In genomic region chr9:62121551-62122447, GRCm38 (mm10) we compare ENCODE assay signal across 8 mouse cellular contexts. TPM values are rescaled to one million over a fixed set of nuclear protein-coding genes. Genes with fewer than 3 reads are reported as not detected.
DNase-seq lines count a peak whose midpoint lies in the region; ATAC-seq and TF ChIP-seq lines count a peak whose summit lies in the region.

No protein-coding gene starts in this region.

- WGBS in forebrain, embryonic 10.5 days, result under 1% methylated on average over 59 of the region's 59 CpGs
- under 1% methylated on average over 58 of the region's 59 CpGs for WGBS in heart, postnatal 0 days

- H3K4me2 ChIP-seq in heart, postnatal 0 days (ENCODE audit: low read depth, low read length), result peak overlapping the region; percentile 97

- peak overlapping the region; percentile 92 for H3K9ac ChIP-seq in heart, postnatal 0 days (replicated peaks; ENCODE audit: low read depth, low read length)

- H3K9me3 ChIP-seq in forebrain, embryonic 10.5 days, result no peaks in the 10 kb centered on the region
- H3K9me3 ChIP-seq in heart, postnatal 0 days (replicated peaks; ENCODE audit: control insufficient read depth, low read length), result no peaks in the 10 kb centered on the region

- peak; percentile 21; the same call in 1 of the 2 replicates for ATAC-seq in heart, postnatal 0 days (ENCODE audit: insufficient read depth, low read depth)

- H3K4me1 ChIP-seq in bone marrow macrophage, adult 2 months (ENCODE audit: control insufficient read depth, insufficient read depth, low read length), result peaks cover 5% of the 10 kb centered on the region; the same call in 1 of the 2 replicates
- peaks cover 23% of the 10 kb centered on the region for H3K4me1 ChIP-seq in forebrain, embryonic 10.5 days
- peaks cover 5% of the 10 kb centered on the region for H3K4me1 ChIP-seq in heart, postnatal 0 days (ENCODE audit: control insufficient read depth, insufficient read depth)

- peaks cover 4% of the 10 kb centered on the region; the same call in 1 of the 2 replicates for H3K27me3 ChIP-seq in forebrain, embryonic 10.5 days (ENCODE audit: poor library complexity, severe bottlenecking)
- no peaks in the 10 kb centered on the region for H3K27me3 ChIP-seq in heart, postnatal 0 days (ENCODE audit: control insufficient read depth, insufficient read depth, low read length)

- H3K4me3 ChIP-seq in bone marrow macrophage, adult 2 months (ENCODE audit: insufficient read depth, low read length), result peak overlapping the region; percentile 98
- peak overlapping the region; percentile 79 for H3K4me3 ChIP-seq in forebrain, embryonic 10.5 days
- peak overlapping the region; percentile 91 for H3K4me3 ChIP-seq in heart, postnatal 0 days (ENCODE audit: low read depth, low read length)

- TF ChIP-seq EP300 in heart, postnatal 0 days (IDR thresholded peaks at IDR 0.05; ENCODE audit: low read depth), result no peak

- H3K27ac ChIP-seq in bone marrow macrophage, adult 2 months (ENCODE audit: insufficient read depth, low read depth, low read length), result no peak overlapping the region
- H3K27ac ChIP-seq in forebrain, embryonic 10.5 days, result peak overlapping the region; percentile 94
- H3K27ac ChIP-seq in heart, postnatal 0 days (ENCODE audit: low read depth), result peak overlapping the region; percentile 89

- H3K36me3 ChIP-seq in forebrain, embryonic 10.5 days (replicated peaks), result no peaks in the 10 kb centered on the region
- no peaks in the 10 kb centered on the region for H3K36me3 ChIP-seq in heart, postnatal 0 days (replicated peaks; ENCODE audit: control insufficient read depth, insufficient read depth, low read length)

- TF ChIP-seq CTCF in bone marrow macrophage, adult 2 months (IDR thresholded peaks at IDR 0.05; ENCODE audit: low read depth, low read length), result peak; percentile 20; the same call in 1 of the 2 replicates
- TF ChIP-seq CTCF in heart, postnatal 0 days (IDR thresholded peaks at IDR 0.05; ENCODE audit: low read depth), result peak; percentile 15; the same call in 1 of the 2 replicates

- DNase-seq in ES-CJ7 (ENCODE audit: low read depth, low spot score), result peak; percentile 23
- peak; percentile 56 for DNase-seq in forebrain, embryonic 10.5 days (ENCODE audit: extremely low spot score, low spot score)
- peak; percentile 16 for DNase-seq in heart, postnatal 0 days (ENCODE audit: low spot score)
- DNase-seq in kidney, postnatal 36 days, result peak; percentile 6 to 52
- peak; percentile 38 to 45 for DNase-seq in lung, adult 18-20 months
- peak; percentile 48 for DNase-seq in retina, postnatal 1 day
- DNase-seq in urinary bladder, postnatal 25 days (ENCODE audit: low spot score), result peak; percentile 21

- no peak for TF ChIP-seq POLR2A in bone marrow macrophage, adult 2 months (IDR thresholded peaks at IDR 0.05; ENCODE audit: borderline replicate concordance, low read depth, low read length)

RNA-seq across cellular contexts. Expression of gene Glce, which starts 0.7 kb away (rescaled TPM):
- polyA plus RNA-seq in bone marrow macrophage, adult 2 months (2012; ENCODE audit: insufficient read depth, insufficient read length, missing spikeins), result 9.8 and 10.0 TPM in 2 replicates
- 21.5 and 22.1 TPM in 2 replicates for polyA plus RNA-seq in forebrain, embryonic 10.5 days (2016; fragmentation: Nextera tagmentation; extraction: Ambion mirVana)
- 8.8 and 10.7 TPM in 2 replicates for total RNA-seq in heart, postnatal 0 days (2014; rRNA removed; ENCODE audit: low replicate concordance)
- 5.7 and 6.1 TPM in 2 replicates for polyA plus RNA-seq in heart, postnatal 0 days (2015; fragmentation: Nextera tagmentation; extraction: Ambion mirVana)
